Mouse (Mus musculus): ENCODE data around the gene Sptlc2.

GRCm38 (mm10) chr12:87410999-87411398 lies 22.8 kb upstream of the Sptlc2 start:
- TF ChIP-seq CTCF (IDR thresholded peaks at IDR 0.05; ENCODE audit: low read depth) (no peak), EP300 (IDR thresholded peaks at IDR 0.05; ENCODE audit: low read depth) (no peak)
